Mouse (Mus musculus) midbrain, embryonic 14.5 days (tissue): ENCODE results near the gene Ntsr1. TPM values are rescaled to one million over a fixed set of nuclear protein-coding genes. Genes with fewer than 3 reads are reported as not detected.

ENCODE experiments used
- ATAC-seq: fragments of 200-750 bp; cut with Nextera tagmentation; 2 replicates; pipeline ENCODE4 v1.8.0; 2017; ENCODE audit warnings: moderate number of reproducible peaks, moderate library complexity; ENCODE audit not compliant: low FRiP score, low TSS enrichment
- DNase-seq: peaks from one replicate; pipeline ENCODE4 v3.0.0-alpha.2; 2015
- H3K27ac ChIP-seq: fragments of 300-500 bp; sonication (generic); replicated peaks from 2 replicates; pipeline ENCODE4 v1.5.1; 2014; ENCODE audit warnings: mild to moderate bottlenecking, low read depth, low read length, moderate library complexity
- H3K27me3 ChIP-seq: fragments of 300-500 bp; sonication (generic); 2 replicates; pipeline ENCODE4 v1.6.1; 2014; ENCODE audit warnings: low read length, control low read depth, mixed read lengths; ENCODE audit not compliant: control insufficient read depth, insufficient read depth
- H3K36me3 ChIP-seq: fragments of 300-500 bp; sonication (generic); 2 replicates; pipeline ENCODE4 v1.6.1; 2014; ENCODE audit warnings: low read length, control low read depth; ENCODE audit not compliant: control insufficient read depth, insufficient read depth
- H3K4me1 ChIP-seq: fragments of 300-500 bp; sonication (generic); 2 replicates; pipeline ENCODE4 v1.6.1; 2014; ENCODE audit warnings: mild to moderate bottlenecking, antibody characterized with exemption, low read length, control low read depth; ENCODE audit not compliant: control insufficient read depth, insufficient read depth
- H3K4me2 ChIP-seq: fragments of 300-500 bp; sonication (generic); 2 replicates; pipeline ENCODE4 v1.6.1; 2014; ENCODE audit warnings: mild to moderate bottlenecking, low read length, moderate library complexity
- H3K4me3 ChIP-seq: fragments of 300-500 bp; sonication (generic); replicated peaks from 2 replicates; pipeline ENCODE4 v1.5.1; 2014; ENCODE audit warnings: low read depth, low read length
- H3K9ac ChIP-seq: fragments of 300-500 bp; sonication (generic); replicated peaks from 2 replicates; pipeline ENCODE4 v1.6.1; 2014; ENCODE audit warnings: mild to moderate bottlenecking, low read length, moderate library complexity
- H3K9me3 ChIP-seq: fragments of 300-500 bp; sonication (generic); 2 replicates; pipeline ENCODE4 v1.6.1; 2016; ENCODE audit warnings: low read length, control low read depth, mixed read lengths; ENCODE audit not compliant: control insufficient read depth
- WGBS: fragments of 180-500 bp; shearing (Covaris S2); extraction: QIAGEN DNeasy Blood & Tissue Kit; methylation state at CpG from one replicate; pipeline ENCODE4 v1.1.7; 2014; 5-methylcytosine and 5-hydroxymethylcytosine counted together
- polyA plus RNA-seq: library from polyadenylated mRNA; unstranded; fragments of >200 nt; fragmentation: Nextera tagmentation; extraction: Ambion mirVana; gene quantifications from 2 replicates; pipeline ENCODE4 v1.2.1, GENCODE M21; 2014

The Ntsr1 gene
- polyA plus RNA-seq, 1 experiment from 2014 or later = 0.89 TPM

DNA sequence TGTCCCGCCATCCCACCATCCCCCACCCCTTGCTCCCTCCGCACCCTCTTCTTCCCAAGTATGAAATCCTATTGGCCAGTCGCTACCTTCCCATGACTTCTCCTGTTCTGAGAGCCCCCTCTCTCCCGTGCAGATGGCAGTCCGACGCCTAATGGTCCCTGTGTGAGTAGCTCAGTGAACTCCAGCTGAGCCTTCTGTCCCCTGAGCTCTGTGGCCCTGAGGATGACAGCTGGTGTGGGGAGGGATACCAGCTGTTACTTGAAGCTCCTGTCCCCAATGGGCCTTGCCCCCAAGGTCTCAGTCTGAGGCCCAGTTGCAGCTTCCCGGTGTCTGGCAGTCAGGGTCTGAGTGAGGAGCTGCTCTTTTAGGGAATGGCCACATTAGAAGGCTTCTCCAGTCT, 33.3 kb upstream of the Ntsr1 start:
- Histone ChIP-seq H3K4me1 (no peaks in the 10 kb centered on the region), H3K9ac (no peak overlapping the region), H3K36me3 (no peaks in the 10 kb centered on the region), H3K4me3 (no peak overlapping the region), H3K9me3 (no peaks in the 10 kb centered on the region), H3K27ac (no peak overlapping the region), H3K4me2 (no peak overlapping the region), H3K27me3 (no peaks in the 10 kb centered on the region)
- peak; percentile 18 for DNase-seq
- peak; percentile 59; the same call in 1 of the 2 replicates for ATAC-seq
- WGBS = 58% methylated on average over 7 of the region's 7 CpGs

DNA sequence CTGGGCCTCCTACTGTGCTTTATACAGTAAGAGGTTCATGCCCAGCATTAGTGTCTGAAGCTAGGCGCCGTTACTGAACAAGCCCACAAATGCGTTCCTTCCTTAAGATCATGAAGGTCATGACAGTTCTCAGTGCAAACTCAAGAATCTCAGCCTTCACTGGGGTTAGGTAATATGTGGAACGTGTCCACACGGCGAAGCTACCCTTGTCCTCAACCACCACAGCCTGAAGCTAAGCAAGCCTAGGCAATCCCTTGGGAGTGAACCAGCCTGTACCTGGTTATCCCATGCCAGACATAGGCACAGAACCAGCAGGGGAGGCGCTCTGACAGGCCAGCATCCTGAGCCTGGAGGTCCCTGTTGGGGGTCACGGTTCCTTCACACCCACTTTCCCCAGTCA, 30.9 kb upstream of the Ntsr1 start:
- Histone ChIP-seq H3K4me3 (no peak overlapping the region), H3K9me3 (no peaks in the 10 kb centered on the region), H3K4me2 (no peak overlapping the region), H3K27ac (no peak overlapping the region), H3K27me3 (no peaks in the 10 kb centered on the region), H3K4me1 (no peaks in the 10 kb centered on the region), H3K36me3 (no peaks in the 10 kb centered on the region), H3K9ac (no peak overlapping the region)
- ATAC-seq (no peak), DNase-seq (no peak)
- 89% methylated on average over 8 of the region's 8 CpGs for WGBS

DNA sequence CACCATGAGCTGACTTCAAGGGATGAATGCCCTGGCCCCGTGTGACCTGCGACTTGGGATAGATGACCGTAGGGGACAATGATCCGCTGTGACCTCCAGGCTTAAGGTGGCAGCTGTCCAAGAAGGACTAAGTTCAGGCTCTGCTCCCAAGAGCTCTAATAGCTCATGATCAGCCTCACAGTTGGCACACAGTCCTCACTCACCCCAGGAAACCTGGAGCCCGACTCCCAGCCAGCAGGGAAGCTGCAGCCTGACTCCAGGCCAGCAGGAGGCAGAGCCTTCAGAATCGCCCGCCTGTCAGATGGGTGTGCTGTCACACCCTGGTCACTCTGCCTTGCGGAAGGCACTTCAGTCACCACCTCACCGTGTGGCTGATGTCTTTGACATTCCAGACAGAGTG, 30.0 kb upstream of the Ntsr1 start:
- no peak overlapping the region for H3K9ac ChIP-seq
- no peaks in the 10 kb centered on the region for H3K4me1 ChIP-seq
- H3K36me3 ChIP-seq = no peaks in the 10 kb centered on the region
- H3K27ac ChIP-seq = no peak overlapping the region
- ATAC-seq = no peak
- no peak for DNase-seq
- H3K27me3 ChIP-seq = no peaks in the 10 kb centered on the region
- H3K4me2 ChIP-seq = no peak overlapping the region
- no peaks in the 10 kb centered on the region for H3K9me3 ChIP-seq
- 74% methylated on average over 9 of the region's 9 CpGs for WGBS
- H3K4me3 ChIP-seq = no peak overlapping the region

DNA sequence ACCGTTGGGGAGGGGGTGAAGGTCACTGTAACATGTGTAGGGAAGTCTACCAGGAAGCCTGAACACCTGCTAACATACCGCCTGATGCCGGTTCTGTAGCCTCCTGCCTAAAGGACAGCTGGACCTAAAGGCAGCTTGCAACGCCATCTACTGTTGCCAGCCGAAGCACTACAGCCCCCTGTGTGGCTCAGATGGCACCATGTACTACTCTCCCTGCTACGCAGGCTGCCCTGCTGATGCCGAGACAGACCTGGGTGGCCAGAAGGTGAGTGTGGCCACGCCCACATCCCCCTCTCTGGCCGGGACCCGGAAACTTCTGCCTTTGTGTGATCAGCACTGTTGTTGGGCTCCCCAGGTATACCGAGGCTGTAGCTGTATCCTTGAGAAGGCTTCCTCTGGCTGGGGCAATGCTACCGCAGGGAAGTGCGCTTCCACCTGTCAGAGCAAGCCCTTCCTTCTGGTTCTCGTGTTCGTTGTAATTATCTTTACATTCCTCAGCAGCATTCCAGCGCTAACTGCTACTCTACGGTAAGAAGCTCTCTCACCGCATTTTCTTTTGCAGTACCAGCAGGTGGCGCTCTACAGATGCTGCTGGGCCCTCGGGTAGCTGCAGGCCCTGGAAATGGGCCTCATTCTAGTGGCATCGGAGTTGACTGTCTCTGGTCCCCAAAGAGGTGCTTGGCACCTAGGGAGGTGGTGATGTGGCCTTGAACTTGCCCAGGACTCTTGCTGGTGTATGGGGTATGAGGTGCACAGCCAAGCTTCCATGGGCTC, 27.3 kb upstream of the Ntsr1 start:
- peak; percentile 74 for DNase-seq
- H3K4me3 ChIP-seq = no peak overlapping the region
- peak; percentile 36; the same call in 1 of the 2 replicates for ATAC-seq
- H3K9me3 ChIP-seq = no peaks in the 10 kb centered on the region
- no peak overlapping the region for H3K9ac ChIP-seq
- no peak overlapping the region for H3K27ac ChIP-seq
- H3K27me3 ChIP-seq = no peaks in the 10 kb centered on the region
- 7% methylated on average over 21 of the region's 21 CpGs for WGBS
- no peaks in the 10 kb centered on the region for H3K36me3 ChIP-seq
- H3K4me2 ChIP-seq = no peak overlapping the region
- H3K4me1 ChIP-seq = no peaks in the 10 kb centered on the region

DNA sequence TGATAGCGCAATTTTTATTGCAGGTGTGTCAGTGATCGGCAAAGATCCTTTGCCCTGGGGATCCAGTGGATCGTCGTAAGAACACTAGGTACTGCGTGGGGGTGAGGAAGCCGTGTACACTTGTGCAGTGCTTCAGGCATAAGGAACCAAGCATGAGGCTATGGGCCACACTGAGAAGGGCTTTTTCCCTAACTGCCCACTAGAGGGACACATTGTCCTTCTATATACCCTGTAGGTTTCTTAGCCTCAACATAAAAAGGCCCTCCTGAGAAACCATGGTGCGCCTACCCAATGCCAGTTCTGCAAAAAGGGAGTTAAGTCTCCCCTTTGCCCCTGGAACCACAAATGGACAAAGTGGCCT, 26.7 kb upstream of the Ntsr1 start:
- no peak overlapping the region for H3K27ac ChIP-seq
- no peaks in the 10 kb centered on the region for H3K9me3 ChIP-seq
- DNase-seq (peak; percentile 91), ATAC-seq (peak; percentile 80)
- no peak overlapping the region for H3K4me2 ChIP-seq
- H3K4me1 ChIP-seq = no peaks in the 10 kb centered on the region
- WGBS = 30% methylated on average over 7 of the region's 7 CpGs
- no peak overlapping the region for H3K9ac ChIP-seq
- no peaks in the 10 kb centered on the region for H3K36me3 ChIP-seq
- H3K4me3 ChIP-seq = no peak overlapping the region
- H3K27me3 ChIP-seq = no peaks in the 10 kb centered on the region

DNA sequence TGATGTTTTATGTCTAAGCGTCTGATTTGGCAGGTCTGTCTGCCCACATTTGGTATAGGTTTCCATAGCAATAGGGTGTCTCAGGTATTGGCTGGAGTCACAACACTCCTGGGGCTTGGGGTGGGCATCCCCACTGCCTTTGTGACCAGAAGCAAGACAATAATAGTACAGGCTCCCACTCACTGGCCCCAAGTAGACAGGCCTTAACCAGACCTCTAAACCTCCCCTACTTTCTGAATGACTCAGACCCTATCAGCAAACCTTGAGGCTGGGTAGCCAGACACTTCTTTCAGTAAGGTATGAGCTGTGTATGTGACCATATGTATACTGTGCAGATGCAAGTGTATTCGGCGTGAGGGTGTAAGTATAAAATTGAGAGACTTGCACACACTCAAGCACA, 24.9 kb upstream of the Ntsr1 start:
- no peak overlapping the region for H3K4me2 ChIP-seq

DNA sequence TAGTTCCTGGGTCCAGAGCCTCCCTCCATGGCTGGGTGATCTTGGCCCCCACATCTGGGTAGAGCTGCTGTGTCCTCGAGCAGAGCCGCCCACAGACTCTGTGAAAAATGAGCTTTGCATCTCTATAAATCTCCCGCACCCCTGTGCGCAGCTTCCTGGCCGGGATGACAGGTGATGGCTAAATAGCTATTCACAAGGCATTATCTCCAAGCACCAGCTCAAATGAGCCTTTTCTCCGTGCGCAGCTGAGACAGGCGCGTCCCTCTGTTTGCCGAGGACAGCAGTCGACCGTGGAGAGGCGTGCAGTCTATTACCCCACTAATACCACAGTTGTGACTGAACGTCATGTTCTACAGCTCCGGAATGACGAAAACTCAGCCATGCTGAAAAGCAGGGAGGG, 17.5 kb upstream of the Ntsr1 start:
- DNase-seq (peak; percentile 78), ATAC-seq (peak; percentile 69; the same call in 1 of the 2 replicates)
- Histone ChIP-seq H3K9ac (0 out of 2 replicates have a peak overlapping the region, but pooled peaks have one; percentile 3), H3K4me2 (peak overlapping the region; percentile 38), H3K9me3 (no peaks in the 10 kb centered on the region), H3K4me3 (no peak overlapping the region), H3K36me3 (no peaks in the 10 kb centered on the region), H3K4me1 (peaks cover 30% of the 10 kb centered on the region), H3K27ac (peak overlapping the region; percentile 38), H3K27me3 (no peaks in the 10 kb centered on the region; the same call in 1 of the 2 replicates)
- 3% methylated on average over 16 of the region's 16 CpGs for WGBS

More for the DNA sequence above, 24.9 kb upstream of the Ntsr1 start:
- no peak overlapping the region for H3K9ac ChIP-seq
- DNase-seq (no peak), ATAC-seq (no peak)
- H3K27ac ChIP-seq = no peak overlapping the region
- 93% methylated on average over 3 of the region's 3 CpGs for WGBS
- no peaks in the 10 kb centered on the region for H3K27me3 ChIP-seq
- no peaks in the 10 kb centered on the region for H3K4me1 ChIP-seq
- H3K9me3 ChIP-seq = no peaks in the 10 kb centered on the region
- no peak overlapping the region for H3K4me3 ChIP-seq
- H3K36me3 ChIP-seq = no peaks in the 10 kb centered on the region

DNA sequence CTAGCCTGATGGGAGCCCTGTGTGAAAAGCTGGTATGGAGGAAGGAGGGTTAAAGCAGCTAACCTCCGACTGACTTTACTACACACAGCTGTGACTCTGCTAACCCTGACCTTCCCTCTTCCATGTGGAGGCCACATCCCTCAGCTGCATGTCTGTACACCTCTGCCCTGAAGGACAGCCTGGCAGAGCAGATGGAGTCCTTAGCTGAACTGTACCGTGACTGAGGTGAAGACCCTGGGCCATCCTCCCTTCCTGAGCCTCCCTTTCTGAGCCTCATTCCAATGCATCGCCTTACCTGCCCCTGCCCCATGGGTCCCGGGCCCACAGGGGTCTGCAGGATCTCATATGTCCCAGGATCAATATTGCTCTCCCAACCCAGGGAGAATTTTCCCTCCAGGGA, 14.9 kb upstream of the Ntsr1 start:
- no peak for ATAC-seq
- H3K9me3 ChIP-seq = no peaks in the 10 kb centered on the region
- no peak for DNase-seq
- no peak overlapping the region for H3K9ac ChIP-seq
- H3K4me2 ChIP-seq = no peak overlapping the region
- no peak overlapping the region for H3K4me3 ChIP-seq
- H3K27me3 ChIP-seq = no peaks in the 10 kb centered on the region; the same call in 1 of the 2 replicates
- no peaks in the 10 kb centered on the region for H3K36me3 ChIP-seq
- H3K4me1 ChIP-seq = peaks cover 42% of the 10 kb centered on the region
- 61% methylated on average over 4 of the region's 4 CpGs for WGBS
- H3K27ac ChIP-seq = peak overlapping the region; percentile 50; the same call in 1 of the 2 replicates

DNA sequence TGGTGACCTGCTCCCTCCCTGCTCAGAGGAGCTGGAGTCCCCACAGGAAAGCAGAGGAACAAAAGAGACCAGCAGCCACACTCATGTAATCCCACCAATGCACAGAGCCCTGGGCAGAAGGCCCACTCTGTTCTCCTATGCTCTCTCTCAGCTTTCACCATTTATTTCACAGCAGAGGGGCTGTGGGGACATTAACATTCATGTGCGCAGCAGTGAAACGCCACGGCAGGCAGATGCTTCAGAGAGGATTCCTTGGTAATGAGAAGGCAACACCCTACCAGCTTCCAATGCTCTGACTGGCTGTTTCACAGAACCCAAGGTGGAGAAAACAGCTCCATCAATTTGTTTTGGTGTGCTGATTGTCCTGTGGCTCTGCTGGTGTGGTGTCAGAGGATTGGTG, 14.5 kb upstream of the Ntsr1 start:
- Histone ChIP-seq H3K36me3 (no peaks in the 10 kb centered on the region), H3K4me3 (no peak overlapping the region), H3K27me3 (no peaks in the 10 kb centered on the region; the same call in 1 of the 2 replicates), H3K4me2 (no peak overlapping the region), H3K9me3 (no peaks in the 10 kb centered on the region), H3K4me1 (peaks cover 42% of the 10 kb centered on the region), H3K27ac (peak overlapping the region; percentile 50), H3K9ac (no peak overlapping the region)
- DNase-seq (peak; percentile 66), ATAC-seq (no peak)
- WGBS = 8% methylated on average over 3 of the region's 3 CpGs
